Mouse (Mus musculus): ENCODE results near the gene Gm20894. TPM values are rescaled to one million over a fixed set of nuclear protein-coding genes. Genes with fewer than 3 reads are reported as not detected.
"Not testable (repeated sequence)": the region's sequence is repeated elsewhere in the genome, so short reads cannot be mapped to it uniquely, and the experiment has no call there.

Gene Gm20894
- not detected for polyA plus RNA-seq (2017; shearing (Covaris generic))

DNA sequence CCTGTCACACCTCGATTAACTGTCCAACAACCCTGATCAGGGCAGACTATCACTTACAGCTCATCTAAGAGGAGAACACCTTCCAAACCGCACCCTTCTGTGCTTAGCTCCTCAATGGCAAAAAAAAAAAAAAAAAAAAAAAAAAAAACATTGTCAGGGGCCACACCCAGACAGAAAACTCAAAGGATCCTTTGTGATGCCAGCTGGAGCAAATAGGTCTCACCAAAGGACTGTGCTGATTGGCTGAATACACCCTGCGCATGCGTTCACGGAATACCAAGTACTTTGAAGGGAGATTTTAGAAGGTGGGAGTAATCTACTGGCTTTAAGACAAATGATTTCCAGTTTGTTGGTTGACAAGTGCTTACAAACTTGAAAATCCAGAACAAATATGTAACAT is at the start of gene Gm20894:
Gene Gm20894, minus strand, starts transcription at position 101 of the 400 bp plus-strand sequence.
- not testable (repeated sequence) for ATAC-seq
